Mouse (Mus musculus) retina, postnatal 1 day (tissue): ENCODE measurements at regions not wholly inside any gene's neighbourhood (a gene's known extent, or its start where the extent isn't known, plus 50 kb on each side); places are given as distances from the start of the nearest gene placed in this dataset.

Experiments used
- DNase-seq: peaks from one replicate; pipeline ENCODE4 v3.0.0-alpha.2; 2012

DNA sequence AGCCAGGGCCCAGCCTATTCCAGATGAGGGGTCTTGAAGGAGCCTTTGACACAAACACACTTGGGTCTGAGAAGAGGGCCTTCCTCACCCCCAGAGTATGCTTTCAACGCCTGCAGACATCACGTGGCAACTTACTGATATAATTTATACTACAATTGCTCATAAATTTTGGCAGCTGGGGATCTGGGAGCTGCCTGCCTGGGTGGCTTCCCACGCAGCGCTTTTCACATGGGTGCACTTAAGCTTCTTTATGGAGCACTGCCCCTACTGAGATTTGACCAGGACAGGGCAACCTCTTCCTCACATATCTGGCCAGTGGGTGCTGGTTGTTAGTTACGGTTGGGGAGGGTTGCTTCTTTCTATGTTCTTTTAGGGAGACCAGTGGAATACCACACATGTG lies 61.6 kb downstream of the Spesp1 start:
- no peak for DNase-seq

DNA sequence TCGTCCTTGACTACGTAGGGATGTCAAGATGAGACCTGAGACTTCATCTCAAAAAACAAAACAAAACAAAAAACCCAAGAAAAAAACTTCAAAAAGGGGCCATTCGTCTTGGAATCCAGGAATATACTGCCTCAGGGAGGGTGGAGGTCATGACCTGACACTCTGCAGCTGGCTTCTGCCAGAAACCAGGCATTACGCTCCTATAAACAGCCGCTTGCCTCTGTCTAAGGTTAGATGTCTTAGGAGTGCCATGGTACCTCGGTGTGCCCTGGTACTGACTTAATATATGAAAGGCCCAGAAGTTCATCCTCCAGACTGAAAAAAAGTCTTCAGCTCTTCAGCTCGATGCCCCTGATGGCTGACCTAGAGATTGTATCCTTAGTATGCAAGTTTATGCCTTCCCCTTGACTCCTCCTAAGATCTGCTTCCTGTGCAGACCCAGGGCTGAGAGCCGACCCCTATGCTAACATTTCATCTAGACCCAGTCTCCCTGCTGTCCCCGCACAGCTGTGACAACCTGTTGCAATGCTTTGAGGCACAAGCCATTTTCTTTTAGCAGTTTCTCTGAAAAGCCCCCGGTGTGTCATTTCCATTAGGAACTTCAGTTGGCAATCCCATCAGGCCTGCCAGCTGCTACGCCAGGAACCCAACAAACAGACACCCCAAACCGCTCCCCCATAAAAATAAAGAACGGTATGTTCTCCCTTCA lies 66.7 kb downstream of the Spesp1 start:
- no peak for DNase-seq

GRCm38 (mm10) chr9:62214546-62214945 lies 67.5 kb downstream of the Spesp1 start:
- DNase-seq = no peak

GRCm38 (mm10) chr9:62212615-62213014 lies 69.4 kb downstream of the Spesp1 start:
- no peak for DNase-seq

GRCm38 (mm10) chr9:62210815-62211214 lies 71.2 kb downstream of the Spesp1 start:
- DNase-seq = no peak

DNA sequence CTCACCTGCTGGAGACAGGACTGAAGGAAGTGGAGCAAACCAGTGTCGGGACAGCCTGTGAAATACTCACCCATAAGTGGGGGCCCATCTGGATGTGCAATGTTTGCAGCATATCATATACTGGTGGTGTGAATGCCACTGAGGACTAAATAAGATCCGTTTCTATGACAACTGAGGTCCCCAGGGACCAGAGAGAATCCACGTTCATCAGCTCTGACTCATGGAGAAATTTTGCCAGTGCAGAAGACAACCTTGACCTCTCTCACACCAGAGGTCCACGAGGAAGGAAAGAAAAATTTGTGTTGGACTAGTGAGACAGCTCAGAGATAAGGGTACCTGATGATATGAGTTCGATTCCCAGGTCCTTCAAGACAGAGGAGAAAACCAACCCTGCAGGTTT lies 73.6 kb downstream of the Spesp1 start:
- DNase-seq = no peak

DNA sequence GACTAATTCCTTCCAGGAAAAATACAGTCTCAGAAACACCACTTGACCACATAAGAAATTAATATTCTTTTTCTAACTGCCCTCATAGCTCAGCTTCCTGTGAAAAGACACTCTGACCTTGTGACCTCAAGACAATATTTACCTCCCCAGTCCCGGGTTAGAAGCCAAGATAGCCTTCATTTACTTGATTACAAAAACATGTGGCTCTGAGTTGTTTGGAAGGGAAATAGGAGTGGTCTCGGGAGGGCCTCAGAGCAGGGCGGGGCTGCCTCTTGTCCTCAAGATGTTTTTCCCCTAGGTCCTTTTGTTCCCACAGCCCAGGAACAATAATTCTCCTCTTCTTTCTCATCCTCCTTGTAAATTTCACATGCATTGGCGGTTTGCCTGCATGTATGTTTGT lies 76.7 kb downstream of the Spesp1 start:
- no peak for DNase-seq

DNA sequence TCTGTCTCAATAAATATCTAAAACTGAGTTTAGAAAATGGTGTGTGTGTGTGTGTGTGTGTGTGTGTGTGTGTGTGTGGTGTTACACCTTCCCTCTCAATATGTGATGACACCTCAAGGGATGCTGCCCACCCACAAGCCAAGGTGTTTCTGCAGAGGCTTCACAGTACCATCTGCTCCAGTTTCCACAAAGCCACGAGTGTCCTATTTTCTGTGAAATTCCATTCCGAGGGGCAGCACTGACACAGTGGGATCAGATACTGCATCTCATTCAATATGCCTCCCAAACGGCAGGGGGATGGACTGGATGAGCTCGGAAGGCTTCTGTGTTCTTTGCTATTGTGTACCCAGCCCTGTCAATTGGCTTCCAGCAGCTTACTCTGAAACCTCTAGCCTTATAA lies 78.5 kb downstream of the Spesp1 start:
- DNase-seq = peak; percentile 59

DNA sequence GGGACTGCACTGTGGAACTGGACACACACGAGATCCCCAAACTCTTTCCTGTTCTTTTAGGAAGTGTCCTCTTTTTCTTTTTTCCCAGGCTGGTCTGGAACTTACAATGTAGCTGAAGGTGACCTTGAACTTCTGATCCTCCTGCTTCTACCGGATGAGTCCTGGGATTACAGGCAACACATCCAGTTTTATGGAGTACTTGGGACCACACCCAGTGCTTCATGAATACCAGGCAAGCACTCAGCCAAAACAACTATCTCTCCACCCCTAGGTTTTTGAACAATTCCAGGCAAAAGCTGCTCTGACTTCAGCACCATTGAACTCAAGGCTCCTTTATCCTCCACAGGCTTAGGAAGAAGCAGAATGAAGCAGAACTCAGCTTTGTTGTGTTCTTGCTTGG lies 79.7 kb downstream of the Spesp1 start:
- DNase-seq = no peak

- DNase-seq = no peak
Observed at GRCm38 (mm10) chr9:62197486-62197885, 75.0 kb upstream of the Glce start.

- no peak for DNase-seq
Observed at GRCm38 (mm10) chr9:62192424-62192892, 70.0 kb upstream of the Glce start.

GRCm38 (mm10) chr9:62190474-62190873 lies 68.0 kb upstream of the Glce start:
- DNase-seq = peak; percentile 56

DNA sequence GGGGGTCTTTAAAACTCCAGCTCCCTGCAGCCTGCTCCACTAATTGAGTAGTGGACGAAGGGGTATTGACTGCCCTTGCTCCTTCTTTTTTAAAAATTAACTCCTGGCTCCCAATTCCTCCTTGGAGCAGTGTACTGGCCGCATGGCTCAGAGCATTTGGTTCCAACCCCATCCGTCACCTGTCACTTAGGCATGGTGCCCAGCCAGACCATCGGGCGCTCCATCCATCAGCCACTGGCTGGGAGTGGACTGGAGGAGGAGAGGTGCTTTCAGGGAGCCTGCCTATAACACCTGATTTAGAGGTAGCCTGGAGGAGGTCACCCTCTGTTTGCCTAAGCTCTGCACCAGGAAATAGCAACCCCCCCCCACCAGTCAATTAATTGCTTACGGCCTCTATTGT lies 66.4 kb upstream of the Glce start:
- peak; percentile 25 for DNase-seq

- peak; percentile 21 for DNase-seq
Observed at GRCm38 (mm10) chr9:62188379-62188778, 65.9 kb upstream of the Glce start.

DNA sequence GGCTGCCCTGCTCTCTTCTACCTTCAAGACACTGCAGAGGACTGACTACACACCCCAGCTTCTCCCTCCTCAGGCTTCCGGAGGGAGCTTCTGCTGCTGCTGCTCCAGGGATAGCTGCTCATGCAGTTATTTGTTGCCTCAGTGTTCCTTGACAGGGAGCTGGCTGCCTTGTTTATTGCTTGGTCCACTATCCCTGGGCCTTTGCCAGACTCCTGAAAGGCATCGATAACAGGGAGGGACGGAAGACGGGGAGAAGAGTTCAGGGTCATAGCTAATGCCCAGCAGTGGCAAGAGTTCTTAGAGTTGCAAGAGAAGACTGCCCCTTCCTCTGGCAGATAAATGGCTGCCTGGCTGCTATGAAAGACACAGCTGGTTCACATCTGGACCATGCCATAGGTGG lies 64.4 kb upstream of the Glce start:
- no peak for DNase-seq

DNA sequence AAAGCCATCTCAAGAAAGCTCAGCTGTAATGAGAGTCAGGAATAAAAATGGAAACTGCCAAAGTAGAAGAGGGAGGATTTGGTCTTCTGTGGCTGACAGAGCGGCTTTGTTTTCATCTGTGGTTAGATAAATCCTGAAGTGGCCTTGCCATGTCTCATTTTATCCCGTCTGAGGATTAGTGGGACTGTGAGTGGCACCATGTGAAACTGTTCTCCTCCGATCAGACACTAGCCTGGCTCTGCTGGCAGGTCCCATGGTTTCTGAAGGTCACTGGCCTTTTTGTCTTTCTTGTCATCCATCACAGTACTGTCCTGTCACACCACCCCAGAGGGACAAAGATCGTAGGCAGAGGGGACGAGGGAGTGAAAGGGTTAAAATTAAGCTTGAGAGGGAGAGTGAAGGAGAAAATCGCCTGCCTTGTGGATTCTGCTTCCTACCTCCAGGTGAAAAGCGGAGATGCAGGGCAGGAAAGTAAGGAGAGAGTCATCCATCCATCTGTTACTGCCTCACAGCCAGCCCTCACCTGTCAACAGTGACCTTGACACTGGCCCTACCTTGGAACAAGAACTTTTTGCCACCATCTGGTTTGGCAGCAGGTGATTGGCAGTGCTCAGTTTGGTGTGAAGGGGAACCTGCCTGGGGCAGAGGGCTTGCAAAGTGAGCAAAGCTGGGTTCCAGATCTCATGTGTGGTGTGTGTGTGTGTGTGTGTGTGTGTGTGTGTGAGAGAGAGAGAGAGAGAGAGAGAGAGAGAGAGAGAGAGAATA lies 63.2 kb upstream of the Glce start:
- DNase-seq = peak; percentile 26

GRCm38 (mm10) chr9:62181182-62181830 lies 58.9 kb upstream of the Glce start:
- peak; percentile 90 for DNase-seq

GRCm38 (mm10) chr9:62180456-62181181 lies 58.2 kb upstream of the Glce start:
- DNase-seq = peak; percentile 87

DNA sequence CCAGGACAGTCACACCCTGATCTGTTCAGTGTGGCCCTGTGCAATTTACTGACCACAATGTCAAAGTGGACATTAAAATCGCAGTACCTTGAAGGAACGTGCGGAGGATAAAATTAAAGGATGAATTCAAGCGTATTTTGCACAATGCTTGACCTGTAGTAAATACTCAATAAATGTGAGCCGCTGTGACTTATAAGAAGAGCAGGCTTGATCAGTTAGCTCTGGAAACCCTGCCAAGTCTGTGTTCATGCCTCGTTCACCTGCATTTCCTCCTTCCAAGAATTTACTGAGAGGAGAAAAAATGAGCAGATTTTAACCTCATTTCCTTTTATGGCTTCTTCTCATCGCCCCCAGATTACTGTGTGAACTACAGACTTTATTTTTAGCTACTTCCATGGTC lies 52.2 kb upstream of the Glce start:
- no peak for DNase-seq
